Mouse (Mus musculus) heart, embryonic 14.5 days (tissue): Measurements from ENCODE around the gene Syngr2. TPM values are rescaled to one million over a fixed set of nuclear protein-coding genes. Genes with fewer than 3 reads are reported as not detected.

Experiments used
- ATAC-seq: fragments of 200-750 bp; cut with Nextera tagmentation; 2 replicates; pipeline ENCODE4 v1.8.0; 2017; ENCODE audit warnings: low read depth, moderate TSS enrichment; ENCODE audit not compliant: insufficient number of reproducible peaks, insufficient read depth, low FRiP score
- H3K27ac ChIP-seq, 2 experiments: fragments of 200-500 bp in 1 of 2; fragments of 300-500 bp in 1 of 2; sonication (generic) in 1 of 2; replicated peaks in 1 of 2; 2 replicates each; pipeline ENCODE4 v1.5.1; 2012 to 2014; ENCODE audit warnings: low read depth in 2 of 2, low read length in 2 of 2, control low read depth in 1 of 2, mild to moderate bottlenecking in 1 of 2, mixed read lengths in 1 of 2; ENCODE audit not compliant: control insufficient read depth in 1 of 2, insufficient read depth in 1 of 2
- H3K27me3 ChIP-seq: fragments of 300-500 bp; sonication (generic); 2 replicates; pipeline ENCODE4 v1.6.1; 2014; ENCODE audit warnings: mild to moderate bottlenecking, low read length, control low read depth; ENCODE audit not compliant: control insufficient read depth, insufficient read depth
- H3K36me3 ChIP-seq: fragments of 300-500 bp; sonication (generic); 2 replicates; pipeline ENCODE4 v1.6.1; 2014; ENCODE audit warnings: mild to moderate bottlenecking, control low read depth, low read length, mixed read lengths; ENCODE audit not compliant: control insufficient read depth, insufficient read depth
- H3K4me1 ChIP-seq, 2 experiments: fragments of 200-500 bp in 1 of 2; fragments of 300-500 bp in 1 of 2; sonication (generic) in 1 of 2; 2 replicates each; pipeline ENCODE4 v1.6.1; 2012 to 2014; ENCODE audit warnings: low read length in 2 of 2, control low read depth in 1 of 2, mixed read lengths in 1 of 2; ENCODE audit not compliant: control insufficient read depth in 2 of 2, insufficient read depth in 2 of 2
- H3K4me2 ChIP-seq: fragments of 300-500 bp; sonication (generic); 2 replicates; pipeline ENCODE4 v1.6.1; 2014; ENCODE audit warnings: mild to moderate bottlenecking, low read length
- H3K4me3 ChIP-seq, 2 experiments: fragments of 200-500 bp in 1 of 2; fragments of 300-500 bp in 1 of 2; sonication (generic) in 1 of 2; 2 replicates each; pipeline ENCODE4 v1.5.1; 2012 to 2014; ENCODE audit warnings: low read length in 2 of 2, mild to moderate bottlenecking in 2 of 2, control low read depth in 1 of 2, low read depth in 1 of 2, moderate library complexity in 1 of 2; ENCODE audit not compliant: control insufficient read depth in 1 of 2, insufficient read depth in 1 of 2
- H3K9ac ChIP-seq: fragments of 300-500 bp; sonication (generic); 2 replicates; pipeline ENCODE4 v1.6.1; 2014; ENCODE audit warnings: mild to moderate bottlenecking, low read length
- H3K9me3 ChIP-seq: fragments of 300-500 bp; sonication (generic); 2 replicates; pipeline ENCODE4 v1.6.1; 2016; ENCODE audit warnings: low read length, control low read depth; ENCODE audit not compliant: control insufficient read depth
- WGBS: fragments of 180-500 bp; shearing (Covaris S2); extraction: QIAGEN DNeasy Blood & Tissue Kit; methylation state at CpG from one replicate; pipeline ENCODE4 v1.1.7; 2014; 5-methylcytosine and 5-hydroxymethylcytosine counted together
- polyA plus RNA-seq: library from polyadenylated mRNA; unstranded; fragments of >200 nt; fragmentation: Nextera tagmentation; extraction: Ambion mirVana; gene quantifications from 2 replicates; pipeline ENCODE4 v1.2.1, GENCODE M21; 2014

Gene Syngr2
- polyA plus RNA-seq, 1 experiment from 2014 or later = 102 TPM

DNA sequence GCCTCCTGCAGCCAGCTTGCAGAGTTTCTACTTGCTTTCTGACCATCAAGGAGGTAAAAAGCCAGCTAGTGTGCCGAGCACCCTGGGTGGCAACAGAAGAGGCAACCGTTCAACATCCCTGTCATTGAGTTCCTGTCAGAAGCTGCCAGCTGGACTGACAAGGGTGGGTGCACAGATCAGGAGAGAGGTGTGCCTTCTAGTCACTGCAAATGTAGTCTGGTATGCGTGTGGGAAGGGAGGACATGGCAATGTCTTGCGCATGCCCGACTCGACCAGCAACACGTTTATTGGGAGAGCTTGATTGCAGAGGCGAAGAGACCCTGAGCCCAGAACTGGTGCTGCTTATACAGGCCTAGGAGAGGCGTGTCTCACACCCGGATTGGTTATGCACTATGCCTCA is 48.0 kb downstream of the Syngr2 start:
- ATAC-seq = no peak
- H3K9ac ChIP-seq = no peak overlapping the region
- peaks cover 33% of the 10 kb centered on the region for H3K27me3 ChIP-seq
- H3K36me3 ChIP-seq = peaks cover 56% of the 10 kb centered on the region
- no peaks in the 10 kb centered on the region for H3K9me3 ChIP-seq
- H3K4me1 ChIP-seq = peaks cover 0 to 4% of the 10 kb centered on the region in 2 experiments; a peak in 1 of 4 replicates
- no peak overlapping the region for H3K4me2 ChIP-seq
- no peak overlapping the region for H3K4me3 ChIP-seq
- WGBS = 95% methylated on average over 10 of the region's 10 CpGs
- H3K27ac ChIP-seq = no peak overlapping the region

DNA sequence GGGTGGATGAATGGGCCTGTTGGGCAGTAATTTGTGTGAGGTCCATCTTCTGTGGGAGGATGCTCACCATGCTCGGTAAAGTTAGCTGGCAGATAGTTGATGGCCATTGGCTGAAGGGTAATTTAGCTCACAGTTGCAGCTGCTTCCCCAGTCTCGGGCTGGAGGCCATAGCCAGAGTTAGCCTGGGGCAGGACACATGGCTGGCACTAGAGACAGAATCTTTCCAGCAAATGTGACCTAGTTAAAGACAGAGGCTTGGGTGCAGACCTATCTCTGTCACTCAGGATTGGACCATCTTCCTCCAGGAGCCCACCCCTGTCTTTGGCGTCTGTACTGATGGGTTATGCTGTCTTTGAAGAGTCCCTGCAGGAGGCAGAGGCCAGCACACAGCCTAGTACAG is 48.9 kb downstream of the Syngr2 start:
- Histone ChIP-seq H3K27me3 (peaks cover 37% of the 10 kb centered on the region), H3K9me3 (no peaks in the 10 kb centered on the region), H3K36me3 (peaks cover 46% of the 10 kb centered on the region), H3K4me2 (no peak overlapping the region), H3K27ac (no peak overlapping the region), H3K9ac (no peak overlapping the region), H3K4me1 (peaks cover 0 to 4% of the 10 kb centered on the region in 2 experiments; a peak in 1 of 4 replicates), H3K4me3 (no peak overlapping the region)
- 57% methylated on average over 3 of the region's 3 CpGs for WGBS
- no peak for ATAC-seq

DNA sequence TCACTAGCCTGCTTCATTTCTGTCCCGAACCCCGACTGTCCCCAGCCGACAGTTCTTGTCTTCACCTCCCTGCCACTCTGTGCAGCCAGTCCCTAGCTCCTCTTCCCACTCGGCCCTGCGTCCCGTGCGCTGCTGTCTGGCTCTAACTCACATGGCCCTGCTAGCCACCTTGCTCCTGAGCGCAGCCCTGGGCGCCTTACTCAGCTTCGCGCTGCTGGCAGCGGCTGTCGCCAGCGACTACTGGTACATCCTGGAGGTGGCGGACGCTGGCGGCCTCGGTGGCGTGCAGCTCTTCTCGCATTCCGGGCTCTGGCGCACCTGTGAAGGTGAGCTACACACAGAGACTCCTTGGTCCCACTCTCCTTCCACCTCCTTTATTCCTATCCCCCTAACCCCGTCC is 51.1 kb downstream of the Syngr2 start, which contains the start of gene Tmem235:
TSS of gene Tmem235 (plus strand) at position 152 of the 400 bp plus-strand sequence.
- Histone ChIP-seq H3K4me2 (peak within 1 kb of the TSS; percentile 26), H3K27ac (no peak within 1 kb of the TSS), H3K36me3 (peaks cover 24% of the 10 kb centered on the region), H3K9me3 (no peaks in the 10 kb centered on the region), H3K4me1 (peaks cover 0 to 4% of the 10 kb centered on the region in 2 experiments; a peak in 1 of 4 replicates), H3K9ac (no peak within 1 kb of the TSS), H3K4me3 (no peak within 1 kb of the TSS), H3K27me3 (peaks cover 44% of the 10 kb centered on the region)
- WGBS = 5% methylated on average over 23 of the region's 23 CpGs
- ATAC-seq = no peak

DNA sequence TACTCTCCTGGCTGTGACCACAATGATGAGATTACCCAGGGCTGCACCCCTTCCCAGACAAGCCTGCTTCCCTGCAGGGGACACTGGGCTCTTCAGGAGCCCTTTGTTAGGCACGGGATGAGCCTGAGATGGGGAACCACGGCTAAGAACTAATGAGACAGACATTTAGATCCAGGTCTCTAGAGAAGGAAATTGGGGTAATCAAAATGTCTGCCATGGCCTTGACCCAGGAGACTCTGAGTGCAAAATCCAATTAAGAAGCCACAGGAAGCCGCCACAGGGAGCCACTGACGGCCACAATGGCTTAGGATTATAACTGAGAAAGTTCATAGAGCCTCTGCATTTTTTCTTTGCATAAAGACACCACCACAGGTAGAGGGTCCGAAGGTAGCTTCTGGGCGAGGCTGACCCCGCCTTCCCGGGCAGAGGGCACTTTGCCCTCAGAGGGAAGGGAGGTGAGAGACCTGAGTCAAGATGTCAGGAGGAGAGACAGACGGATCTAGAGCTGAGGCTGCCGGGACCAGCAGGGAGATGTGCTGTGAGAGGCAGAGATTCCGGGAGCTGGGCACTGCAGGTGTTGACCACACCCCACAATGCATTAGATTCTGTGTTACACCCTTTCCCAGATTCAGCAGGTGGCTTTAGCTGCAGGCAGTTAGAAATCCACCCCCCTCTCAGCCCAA is 53.8 kb downstream of the Syngr2 start:
- Histone ChIP-seq H3K4me1 (peaks cover 0 to 4% of the 10 kb centered on the region in 2 experiments; a peak in 1 of 4 replicates), H3K27me3 (peaks cover 44% of the 10 kb centered on the region), H3K4me3 (no peak overlapping the region), H3K4me2 (no peak overlapping the region), H3K27ac (no peak overlapping the region), H3K36me3 (no peaks in the 10 kb centered on the region), H3K9me3 (no peaks in the 10 kb centered on the region), H3K9ac (no peak overlapping the region)
- no peak for ATAC-seq
- 43% methylated on average over 11 of the region's 11 CpGs for WGBS

Other genes starting within 250 kb of the Syngr2 start
- gene Tnrc6c, start 155.4 kb upstream of the Syngr2 start, polyA plus RNA-seq = 8.7 and 8.9 TPM in 2 replicates
- gene Tmc8, start 27.6 kb upstream of the Syngr2 start, polyA plus RNA-seq = 1.6 and 2.1 TPM in 2 replicates
- gene Tmc6, start 27.5 kb upstream of the Syngr2 start, polyA plus RNA-seq = 18.2 and 22.5 TPM in 2 replicates
- 0.19 and 0.44 TPM in 2 replicates for gene 6030468B19Rik, start 12.0 kb upstream of the Syngr2 start, polyA plus RNA-seq
- 0.71 and 1.0 TPM in 2 replicates for gene Gm20708, start within 50 bp of the Syngr2 start, polyA plus RNA-seq
- gene Afmid, start 16.3 kb downstream of the Syngr2 start, polyA plus RNA-seq = 18.7 and 20.8 TPM in 2 replicates
- gene Tk1, start 16.4 kb downstream of the Syngr2 start, polyA plus RNA-seq = 98.0 and 100 TPM in 2 replicates
- 227 and 240 TPM in 2 replicates for gene Birc5, start 39.6 kb downstream of the Syngr2 start, polyA plus RNA-seq
- gene Tmem235, start 51.1 kb downstream of the Syngr2 start, polyA plus RNA-seq = not detected in 2 replicates
- 4.9 and 5.6 TPM in 2 replicates for gene Tha1, start 63.8 kb downstream of the Syngr2 start, polyA plus RNA-seq
- gene Socs3, start 160.4 kb downstream of the Syngr2 start, polyA plus RNA-seq = 2.0 and 2.3 TPM in 2 replicates
- 23.1 TPM in 2 replicates for gene Pgs1, start 176.6 kb downstream of the Syngr2 start, polyA plus RNA-seq